Mouse (Mus musculus): ENCODE measurements at regions not wholly inside any gene's neighbourhood (a gene's known extent, or its start where the extent isn't known, plus 50 kb on each side); places are given as distances from the start of the nearest gene placed in this dataset.

GRCm38 (mm10) chr2:75269446-75269845 is 389.6 kb upstream of the Hnrnpa3 start:
- no peak for TF ChIP-seq CTCF (conservative IDR thresholded peaks at IDR 0.05 in 1 of 2, IDR thresholded peaks at IDR 0.05 in 1 of 2; ENCODE audit: low read depth in 2 of 2, low read length in 2 of 2)
- no peak for TF ChIP-seq USF2 (conservative IDR thresholded peaks at IDR 0.05; ENCODE audit: low read depth, low read length)
- TF ChIP-seq ELF1 (IDR thresholded peaks at IDR 0.05; ENCODE audit: low read depth, low read length): no peak
